Mouse (Mus musculus): ENCODE data around the gene Wbp11.

Wbp11 gene

DNA sequence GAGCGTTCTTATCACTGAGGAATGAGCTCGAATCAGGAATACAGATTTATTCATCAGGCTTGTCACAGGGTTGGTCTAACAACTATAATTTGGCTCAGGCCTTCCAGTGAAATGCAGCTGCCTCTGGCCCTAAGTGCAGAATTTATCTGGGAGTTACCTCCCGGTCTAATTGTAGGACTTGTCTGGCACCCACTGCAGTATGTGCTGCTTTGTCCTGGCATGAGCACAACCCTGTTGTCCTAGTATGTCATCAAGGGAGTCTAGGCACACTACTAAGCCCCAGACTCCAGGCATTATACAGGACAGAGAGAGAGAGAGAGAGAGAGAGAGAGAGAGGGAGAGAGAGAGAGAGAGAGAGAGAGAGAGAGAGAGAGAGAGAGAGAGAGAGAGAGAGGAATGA lies 9.3 kb upstream of the Wbp11 start:
- DNase-seq (ENCODE audit: low spot score in 2 of 2), result no peak

GRCm38 (mm10) chr6:136835352-136835751 lies 7.3 kb upstream of the Wbp11 start, which contains the start of gene Smco3:
Smco3 (minus strand) TSS chr6:136835452.
- no peak for DNase-seq (ENCODE audit: low spot score in 2 of 2)

DNA sequence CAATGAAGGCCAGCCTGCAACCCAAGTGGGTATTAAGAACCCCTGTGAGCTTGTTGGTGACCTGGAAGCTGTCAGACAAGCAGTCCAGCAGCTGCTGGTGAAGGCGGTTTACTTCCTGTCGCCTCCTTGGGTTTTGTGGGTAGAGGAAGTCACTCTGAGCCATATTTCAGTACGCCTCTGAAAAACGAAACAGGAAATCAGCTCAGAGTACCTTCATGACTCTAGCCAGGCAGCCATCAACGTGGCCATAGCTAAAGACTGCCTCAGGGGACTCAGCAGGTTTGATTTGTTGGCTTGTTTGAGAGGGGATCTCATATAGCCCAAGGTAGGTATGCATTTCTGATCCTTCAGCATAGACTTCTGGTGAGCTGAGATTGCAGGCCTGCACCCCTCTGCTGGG lies 3.7 kb upstream of the Wbp11 start:
- DNase-seq (ENCODE audit: low spot score in 2 of 2), result no peak

DNA sequence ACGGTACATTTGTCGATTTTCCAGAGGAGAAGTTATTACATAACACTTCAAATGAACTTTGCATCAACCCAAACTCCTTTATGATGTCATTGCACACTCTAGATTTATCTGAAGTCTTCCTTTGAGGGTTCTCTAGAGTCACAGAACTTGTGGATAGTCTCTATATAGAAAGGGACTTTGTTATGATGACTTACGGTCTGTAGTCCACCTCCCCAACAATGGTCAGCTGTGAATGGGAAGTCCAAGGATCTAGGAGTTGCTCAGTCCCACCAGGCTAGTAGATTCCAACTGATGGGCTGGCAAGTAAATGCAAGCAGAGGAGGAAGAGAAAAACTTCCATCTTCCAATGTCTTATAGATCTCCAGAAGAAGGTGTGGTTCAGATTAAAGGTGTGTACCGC lies 648 bp upstream of the Wbp11 start:
- no peak for DNase-seq (ENCODE audit: low spot score in 2 of 2)

GRCm38 (mm10) chr6:136827516-136827880 lies 535 bp downstream of the Wbp11 start, which contains the start of gene BC049715:
BC049715 (plus strand) TSS chr6:136827626.
- no peak for DNase-seq (ENCODE audit: low spot score in 2 of 2)

GRCm38 (mm10) chr6:136827116-136827515 lies 917 bp downstream of the Wbp11 start:
- DNase-seq (ENCODE audit: low spot score in 2 of 2), result no peak

DNA sequence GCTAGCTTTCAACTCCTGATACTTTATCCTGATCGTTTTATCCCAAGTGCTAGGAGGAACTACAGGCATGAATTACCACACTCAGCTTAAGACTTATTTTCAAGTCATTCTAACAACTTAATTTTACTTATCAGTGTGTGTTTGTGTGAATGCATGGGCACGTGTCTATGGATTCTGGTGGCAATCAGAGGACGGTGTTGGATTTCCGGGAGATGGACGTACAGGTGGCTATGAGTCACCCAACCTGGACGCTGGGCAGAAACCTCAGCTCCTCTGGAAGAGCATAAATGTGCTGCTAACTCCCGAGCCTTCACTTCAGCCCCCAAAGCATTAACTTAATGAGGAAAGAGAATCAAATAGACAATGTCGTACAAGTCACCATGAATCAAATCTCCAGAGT lies 3.0 kb downstream of the Wbp11 start:
- no peak for DNase-seq (ENCODE audit: low spot score in 2 of 2)

DNA sequence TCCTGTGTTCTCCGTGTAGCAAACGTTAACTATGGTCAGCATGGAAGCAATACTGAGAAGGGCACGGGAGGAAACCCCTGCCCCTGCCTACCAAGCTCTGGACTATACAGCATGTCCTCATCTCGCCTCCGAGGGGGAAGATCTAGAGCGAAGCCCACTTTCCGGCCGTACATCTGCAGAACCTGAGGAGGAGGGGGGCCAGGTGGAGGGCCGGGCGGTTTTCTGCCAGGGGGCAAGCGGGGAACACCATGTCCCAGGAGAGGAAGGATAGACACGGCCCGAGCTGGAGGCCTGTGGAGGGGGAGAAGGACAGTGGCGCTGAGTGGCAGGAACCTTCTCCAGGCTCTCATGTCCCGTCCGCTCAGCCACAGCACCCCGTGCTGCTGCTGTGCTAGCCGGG lies 6.9 kb downstream of the Wbp11 start:
- no peak for DNase-seq (ENCODE audit: low spot score in 2 of 2)

- DNase-seq (ENCODE audit: low spot score in 2 of 2), result no peak
Measured at GRCm38 (mm10) chr6:136820381-136820780, 7.7 kb downstream of the Wbp11 start.

DNA sequence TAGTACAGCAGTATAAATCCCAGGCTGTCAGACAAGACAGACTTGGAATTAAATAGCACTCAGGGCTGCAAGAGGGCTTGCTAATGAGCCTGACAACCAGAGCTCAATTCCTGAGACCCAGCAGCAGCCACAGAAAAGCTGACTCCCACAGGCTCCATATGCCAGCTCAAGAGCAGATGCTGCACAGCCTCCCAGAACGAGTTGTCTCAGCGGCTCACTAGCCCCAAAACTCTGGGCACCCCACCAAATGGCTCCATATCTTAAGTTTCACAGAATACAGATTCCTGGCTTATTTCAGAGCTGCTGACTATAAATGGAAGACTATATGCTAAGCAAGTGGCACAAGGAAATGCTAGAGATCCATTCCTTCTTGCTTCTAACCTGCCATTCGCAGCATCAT lies 10.5 kb downstream of the Wbp11 start:
- DNase-seq (ENCODE audit: low spot score in 2 of 2), result no peak

- DNase-seq (ENCODE audit: low spot score in 2 of 2), result no peak
Measured at GRCm38 (mm10) chr6:136816826-136817225, 11.2 kb downstream of the Wbp11 start.

GRCm38 (mm10) chr6:136815381-136815780 lies 12.7 kb downstream of the Wbp11 start:
- no peak for DNase-seq (ENCODE audit: low spot score in 2 of 2)

DNA sequence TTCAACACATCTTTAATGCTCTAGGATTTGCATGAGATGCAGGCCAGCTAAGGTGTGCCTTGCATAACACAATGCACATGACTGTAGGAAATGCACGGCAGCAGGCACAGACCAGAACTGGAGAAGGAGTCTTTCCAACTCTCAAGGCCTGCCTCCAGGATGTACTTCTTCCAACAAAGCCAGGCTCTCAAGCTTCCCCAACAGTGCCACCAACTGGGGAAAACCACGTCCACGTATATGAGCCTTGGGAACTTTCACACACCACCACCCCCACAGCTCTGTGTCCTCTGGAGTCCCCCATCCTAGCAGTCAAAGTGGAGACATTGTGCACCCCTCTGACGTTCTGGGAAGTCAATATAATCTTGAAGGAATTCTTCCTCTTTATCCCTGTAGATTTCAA lies 14.9 kb downstream of the Wbp11 start:
- DNase-seq (ENCODE audit: low spot score in 2 of 2), result no peak

DNA sequence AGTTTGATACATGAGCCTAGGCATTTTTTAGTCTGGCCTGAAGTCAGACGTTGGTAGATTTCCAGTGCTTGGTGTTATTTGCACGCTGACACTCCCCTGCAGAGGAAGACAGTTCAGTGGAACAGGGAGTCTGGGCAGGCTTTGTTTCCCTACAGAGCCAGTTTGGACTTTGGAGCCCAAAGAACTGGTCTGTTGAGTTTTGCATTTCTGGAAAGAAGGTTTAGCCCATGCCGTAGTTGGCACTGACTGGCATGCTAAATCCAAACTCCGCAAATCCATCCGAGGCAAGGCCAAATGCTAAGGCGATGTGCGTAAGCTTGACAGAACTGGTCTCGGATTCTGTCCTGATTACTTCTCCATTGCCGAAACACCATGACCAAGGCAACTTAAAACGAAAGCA lies 16.8 kb downstream of the Wbp11 start:
- DNase-seq (ENCODE audit: low spot score in 2 of 2), result no peak

- no peak for DNase-seq (ENCODE audit: low spot score in 2 of 2)
Measured at GRCm38 (mm10) chr6:136809673-136810072, 18.4 kb downstream of the Wbp11 start.

DNA sequence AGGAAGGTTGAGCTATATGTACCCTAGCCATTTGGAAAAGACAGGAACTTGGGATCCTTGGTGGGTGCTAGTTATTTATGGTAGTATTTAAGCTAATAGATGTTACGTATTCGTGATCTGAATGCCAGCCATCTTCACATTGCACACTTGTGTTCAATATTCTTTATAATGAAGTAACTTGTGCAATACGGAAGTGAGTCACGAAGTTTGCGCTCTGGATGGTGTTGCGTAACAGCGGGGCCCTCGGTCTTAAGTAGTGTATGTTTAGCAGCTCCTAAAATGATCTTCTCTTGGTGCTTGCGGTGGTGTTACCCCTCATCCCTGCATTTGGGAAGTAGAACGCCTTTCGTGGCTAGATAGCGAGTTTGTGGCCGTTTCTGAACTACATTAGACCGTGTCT lies 19.0 kb downstream of the Wbp11 start:
- no peak for DNase-seq (ENCODE audit: low spot score in 2 of 2)

DNA sequence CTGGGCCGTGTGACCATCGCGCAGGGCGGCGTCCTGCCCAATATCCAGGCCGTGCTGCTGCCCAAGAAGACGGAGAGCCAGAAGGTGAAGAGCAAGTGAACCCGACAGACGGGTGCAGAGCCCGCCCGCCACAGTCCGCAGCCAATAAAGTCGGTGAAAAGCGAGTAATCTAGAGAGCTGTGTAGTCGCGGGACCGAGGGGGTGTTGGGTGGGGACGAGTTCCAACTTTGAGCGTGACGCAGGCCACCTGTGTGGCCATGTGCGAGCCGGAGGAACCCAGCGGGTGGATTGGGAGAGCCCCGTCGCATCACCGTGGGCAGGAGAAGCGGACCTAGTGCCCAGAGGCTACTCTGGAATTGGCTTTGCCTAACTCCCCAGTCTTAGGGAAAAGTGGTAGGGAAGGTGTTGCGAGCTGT lies 19.4 kb downstream of the Wbp11 start:
- no peak for DNase-seq (ENCODE audit: low spot score in 2 of 2)

GRCm38 (mm10) chr6:136808014-136808417 lies 20.0 kb downstream of the Wbp11 start, which contains the start of gene H2afj:
H2afj (plus strand) TSS chr6:136808244.
- DNase-seq (ENCODE audit: low spot score in 2 of 2), result peak; percentile 98

DNA sequence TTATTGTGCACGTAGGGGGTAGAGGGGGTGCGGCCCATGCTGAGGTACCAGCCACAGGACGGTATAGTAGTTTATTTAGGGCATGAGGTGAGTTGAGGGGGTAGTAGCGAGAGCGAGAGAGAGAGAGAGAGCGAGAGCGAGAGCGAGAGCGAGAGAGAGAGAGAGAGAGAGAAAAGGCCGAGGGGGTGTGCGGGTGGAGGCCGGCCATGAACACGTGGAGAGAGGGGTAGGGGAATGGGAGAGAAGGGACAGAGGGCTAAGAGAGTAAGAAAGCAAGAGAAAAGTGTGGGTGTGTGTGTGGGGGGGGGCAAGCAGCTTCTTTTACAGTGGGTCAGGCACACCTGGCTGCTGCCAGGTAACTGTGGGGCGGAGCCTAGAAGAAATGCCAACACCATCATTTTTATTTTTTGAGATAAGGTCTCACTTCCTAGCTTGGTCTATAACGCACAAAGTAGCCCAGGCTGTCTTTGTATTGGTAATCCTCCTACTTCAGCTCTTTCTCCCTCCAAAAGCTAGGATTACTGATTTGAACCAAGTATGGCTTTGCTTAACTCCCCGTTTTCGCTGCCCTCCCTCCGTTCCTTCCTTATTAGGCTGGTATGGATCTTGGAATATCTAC lies 20.5 kb downstream of the Wbp11 start:
- DNase-seq (ENCODE audit: low spot score in 2 of 2), result no peak

GRCm38 (mm10) chr6:136806819-136807218 lies 21.2 kb downstream of the Wbp11 start:
- DNase-seq (ENCODE audit: low spot score in 2 of 2), result no peak

DNA sequence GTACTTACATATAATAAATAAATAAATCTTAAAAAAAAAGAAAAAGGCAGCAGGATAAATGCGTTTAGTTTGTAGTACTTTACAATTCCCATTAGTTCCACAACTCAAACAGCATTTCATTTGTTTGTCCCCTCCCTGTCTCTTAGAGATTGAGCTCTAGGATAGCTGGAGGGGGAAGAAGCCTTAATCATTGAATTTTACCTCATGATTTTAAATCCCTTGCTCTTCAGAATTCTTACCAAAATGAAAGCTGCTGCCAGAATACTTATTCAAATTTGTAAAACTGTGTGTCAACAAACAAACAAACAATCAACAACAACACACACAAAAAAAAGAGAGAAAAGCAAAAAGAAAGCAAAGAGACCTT lies 22.6 kb downstream of the Wbp11 start:
- DNase-seq (ENCODE audit: low spot score in 2 of 2), result no peak

DNA sequence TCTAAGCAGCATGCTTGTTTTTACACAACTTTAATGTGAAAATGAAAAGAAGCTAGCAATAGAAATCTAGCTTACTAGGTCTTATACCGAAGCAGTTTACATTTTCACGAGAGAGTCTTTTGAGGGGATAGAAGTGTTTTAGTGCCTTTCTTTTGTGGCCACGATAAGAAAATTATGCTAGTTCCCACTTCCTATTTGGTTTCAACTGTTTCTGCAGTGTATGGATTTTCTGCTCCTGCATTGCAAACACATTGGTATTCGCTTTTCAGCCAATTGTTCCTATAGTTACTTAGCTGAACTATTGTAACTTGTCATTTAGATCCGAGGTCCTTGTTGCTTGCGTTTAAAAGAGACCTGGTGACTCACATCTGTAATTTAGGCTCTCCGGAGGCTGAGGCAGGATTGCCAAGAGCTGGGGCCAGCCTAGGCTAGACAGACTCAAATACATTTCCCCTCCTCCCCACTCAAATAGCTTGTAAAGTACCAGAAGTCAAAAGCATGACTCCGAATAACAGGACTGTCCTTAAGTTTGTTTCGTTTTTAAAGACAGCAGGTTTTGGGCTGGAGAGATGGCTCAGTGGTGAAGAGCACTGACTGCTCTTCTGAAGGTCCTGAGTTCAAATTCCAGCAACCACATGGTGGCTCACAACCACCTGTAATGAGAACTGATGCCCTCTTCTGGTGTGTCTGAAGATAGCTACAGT lies 23.2 kb downstream of the Wbp11 start:
- DNase-seq (ENCODE audit: low spot score in 2 of 2), result no peak

DNA sequence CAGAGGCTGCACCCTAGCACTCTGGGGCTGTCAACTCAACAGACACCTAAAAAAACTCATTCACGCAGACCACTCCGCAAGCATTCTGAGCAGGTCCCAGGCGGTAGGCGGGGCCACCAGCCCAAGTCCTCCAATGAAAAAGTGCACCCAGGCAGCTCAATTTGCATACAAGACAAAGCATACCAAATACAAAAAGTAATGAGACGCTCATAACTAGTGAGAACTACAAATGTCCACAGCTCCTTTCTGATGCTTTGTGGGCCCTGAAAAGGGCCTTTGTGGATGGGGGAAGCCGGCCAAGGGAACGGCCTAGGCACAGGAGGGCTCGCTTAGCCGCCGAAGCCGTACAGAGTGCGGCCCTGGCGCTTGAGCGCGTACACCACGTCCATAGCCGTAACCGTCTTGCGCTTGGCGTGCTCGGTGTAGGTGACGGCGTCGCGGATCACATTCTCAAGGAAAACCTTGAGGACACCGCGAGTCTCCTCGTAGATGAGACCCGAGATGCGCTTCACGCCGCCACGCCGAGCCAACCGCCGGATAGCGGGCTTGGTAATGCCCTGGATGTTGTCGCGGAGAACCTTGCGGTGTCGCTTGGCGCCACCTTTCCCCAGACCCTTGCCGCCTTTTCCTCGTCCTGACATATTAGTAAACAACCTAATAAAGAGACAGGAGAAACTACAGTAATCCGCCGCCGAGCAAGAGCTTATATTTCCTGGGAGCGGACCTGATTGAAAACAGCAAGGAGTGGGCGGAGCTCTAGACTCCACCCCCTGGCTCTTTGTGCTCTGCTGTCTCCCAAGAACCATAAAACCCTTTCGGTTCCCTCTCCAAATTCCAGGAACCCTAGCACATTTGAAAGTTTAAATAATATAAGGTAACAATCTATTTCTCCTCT lies 24.0 kb downstream of the Wbp11 start, which contains the start of gene Hist4h4:
Hist4h4 (minus strand) TSS at position 677 of the 895 bp plus-strand sequence.
- DNase-seq (ENCODE audit: low spot score in 2 of 2), result peak; percentile 96 to 98
